Mouse (Mus musculus) neural tube, embryonic 10.5 days (tissue): ENCODE measurements around the gene Ky.

Source experiments
- DNase-seq: peaks from one replicate; pipeline ENCODE4 v3.0.0-alpha.2; 2017; ENCODE audit warnings: low spot score; ENCODE audit errors: extremely low spot score

Gene Ky

GRCm38 (mm10) chr9:102502015-102502633, 3.4 kb upstream of the Ky start:
- no peak for DNase-seq

GRCm38 (mm10) chr9:102504716-102505378, 703 bp upstream of the Ky start:
- DNase-seq = no peak

- DNase-seq = no peak
These were observed 2.8 kb downstream of the Ky start for GRCm38 (mm10) chr9:102508315-102508714.

- DNase-seq = no peak
These were observed 5.9 kb downstream of the Ky start for GRCm38 (mm10) chr9:102511423-102511822.

GRCm38 (mm10) chr9:102513578-102513977, 8.0 kb downstream of the Ky start:
- DNase-seq = no peak

- no peak for DNase-seq
These were observed 12.9 kb downstream of the Ky start for GRCm38 (mm10) chr9:102518443-102518842.

- DNase-seq = no peak
These were observed 15.8 kb downstream of the Ky start for GRCm38 (mm10) chr9:102521396-102521795.

- DNase-seq = no peak
These were observed 22.6 kb downstream of the Ky start for GRCm38 (mm10) chr9:102528106-102528505.

- no peak for DNase-seq
These were observed 23.0 kb downstream of the Ky start for GRCm38 (mm10) chr9:102528561-102528960.

- no peak for DNase-seq
These were observed 23.5 kb downstream of the Ky start for GRCm38 (mm10) chr9:102529008-102529407.

- DNase-seq = no peak
These were observed 25.7 kb downstream of the Ky start for GRCm38 (mm10) chr9:102531051-102531892.

GRCm38 (mm10) chr9:102536968-102537367, 31.4 kb downstream of the Ky start:
- no peak for DNase-seq

GRCm38 (mm10) chr9:102539699-102540098, 34.1 kb downstream of the Ky start:
- no peak for DNase-seq

- no peak for DNase-seq
These were observed 36.1 kb downstream of the Ky start for GRCm38 (mm10) chr9:102541666-102542065.

- DNase-seq = no peak
These were observed 37.0 kb downstream of the Ky start for GRCm38 (mm10) chr9:102542540-102542939.

GRCm38 (mm10) chr9:102543761-102544115, 38.2 kb downstream of the Ky start:
- no peak for DNase-seq

GRCm38 (mm10) chr9:102544116-102544772, 38.7 kb downstream of the Ky start:
- DNase-seq = peak; percentile 31

- peak; percentile 95 for DNase-seq
These were observed 39.3 kb downstream of the Ky start for GRCm38 (mm10) chr9:102544773-102545366.

GRCm38 (mm10) chr9:102545406-102546255, 40.1 kb downstream of the Ky start:
- DNase-seq = peak; percentile 38

GRCm38 (mm10) chr9:102546256-102547027, 40.9 kb downstream of the Ky start:
- DNase-seq = no peak
